Mouse (Mus musculus) c-Kit-positive CD71-positive TER-119-negative erythroid progenitor cells, embryonic 14.5 days (primary cell): ENCODE data around the gene Mmrn2.
"Not testable (repeated sequence)": the region's sequence is repeated elsewhere in the genome, so short reads cannot be mapped to it uniquely, and the experiment has no call there.

Experiments
- DNase-seq: peaks from one replicate; pipeline ENCODE4 v3.0.0-alpha.2; 2013; ENCODE audit warnings: low read depth

The Mmrn2 gene

GRCm38 (mm10) chr14:34403424-34403823 lies 28.2 kb downstream of the Mmrn2 start:
- no peak for DNase-seq

GRCm38 (mm10) chr14:34410716-34411115 lies 35.5 kb downstream of the Mmrn2 start:
- DNase-seq = no peak

- DNase-seq = no peak
These were observed 37.1 kb downstream of the Mmrn2 start for GRCm38 (mm10) chr14:34412164-34412896.

- DNase-seq = not testable (repeated sequence)
These were observed 41.7 kb downstream of the Mmrn2 start for GRCm38 (mm10) chr14:34416946-34417345.

GRCm38 (mm10) chr14:34417501-34417900 lies 42.2 kb downstream of the Mmrn2 start:
- DNase-seq = no peak

GRCm38 (mm10) chr14:34421078-34421477 lies 45.8 kb downstream of the Mmrn2 start:
- DNase-seq = no peak

GRCm38 (mm10) chr14:34428274-34428673 lies 53.0 kb downstream of the Mmrn2 start:
- DNase-seq = no peak

- DNase-seq = no peak
These were observed 53.8 kb downstream of the Mmrn2 start for GRCm38 (mm10) chr14:34429069-34429468.

GRCm38 (mm10) chr14:34440526-34441066 lies 65.3 kb downstream of the Mmrn2 start:
- DNase-seq = no peak

GRCm38 (mm10) chr14:34442531-34442930 lies 67.3 kb downstream of the Mmrn2 start:
- no peak for DNase-seq

GRCm38 (mm10) chr14:34444368-34444767 lies 69.1 kb downstream of the Mmrn2 start:
- no peak for DNase-seq

GRCm38 (mm10) chr14:34444924-34445323 lies 69.7 kb downstream of the Mmrn2 start:
- DNase-seq = no peak

- no peak for DNase-seq
These were observed 70.1 kb downstream of the Mmrn2 start for GRCm38 (mm10) chr14:34445348-34445747.

GRCm38 (mm10) chr14:34446624-34447023 lies 71.4 kb downstream of the Mmrn2 start:
- no peak for DNase-seq

- no peak for DNase-seq
These were observed 72.4 kb downstream of the Mmrn2 start for GRCm38 (mm10) chr14:34447659-34448058.

- no peak for DNase-seq
These were observed 73.1 kb downstream of the Mmrn2 start for GRCm38 (mm10) chr14:34448398-34448797.

- DNase-seq = no peak
These were observed 74.5 kb downstream of the Mmrn2 start for GRCm38 (mm10) chr14:34449807-34450206.

GRCm38 (mm10) chr14:34450451-34450850 lies 75.2 kb downstream of the Mmrn2 start:
- DNase-seq = no peak

- no peak for DNase-seq
These were observed 76.6 kb downstream of the Mmrn2 start for GRCm38 (mm10) chr14:34451872-34452271.

- no peak for DNase-seq
These were observed 78.4 kb downstream of the Mmrn2 start for GRCm38 (mm10) chr14:34453648-34454047.
